Mouse (Mus musculus): ENCODE data around the gene Ttc39b. TPM values are rescaled to one million over a fixed set of nuclear protein-coding genes. Genes with fewer than 3 reads are reported as not detected.

The Ttc39b gene
- polyA plus RNA-seq, 1 experiment: 0.02 TPM

GRCm38 (mm10) chr4:83307686-83308469, 16.2 kb downstream of the Ttc39b start:
- no peak for TF ChIP-seq GATA1 (IDR thresholded peaks at IDR 0.05; ENCODE audit: low read length)

- no peak for TF ChIP-seq GATA1 (IDR thresholded peaks at IDR 0.05; ENCODE audit: low read length)
These were observed 17.2 kb downstream of the Ttc39b start for GRCm38 (mm10) chr4:83306879-83307278.

- TF ChIP-seq GATA1 (IDR thresholded peaks at IDR 0.05; ENCODE audit: low read length): no peak
These were observed 19.0 kb downstream of the Ttc39b start for GRCm38 (mm10) chr4:83305099-83305498.

DNA sequence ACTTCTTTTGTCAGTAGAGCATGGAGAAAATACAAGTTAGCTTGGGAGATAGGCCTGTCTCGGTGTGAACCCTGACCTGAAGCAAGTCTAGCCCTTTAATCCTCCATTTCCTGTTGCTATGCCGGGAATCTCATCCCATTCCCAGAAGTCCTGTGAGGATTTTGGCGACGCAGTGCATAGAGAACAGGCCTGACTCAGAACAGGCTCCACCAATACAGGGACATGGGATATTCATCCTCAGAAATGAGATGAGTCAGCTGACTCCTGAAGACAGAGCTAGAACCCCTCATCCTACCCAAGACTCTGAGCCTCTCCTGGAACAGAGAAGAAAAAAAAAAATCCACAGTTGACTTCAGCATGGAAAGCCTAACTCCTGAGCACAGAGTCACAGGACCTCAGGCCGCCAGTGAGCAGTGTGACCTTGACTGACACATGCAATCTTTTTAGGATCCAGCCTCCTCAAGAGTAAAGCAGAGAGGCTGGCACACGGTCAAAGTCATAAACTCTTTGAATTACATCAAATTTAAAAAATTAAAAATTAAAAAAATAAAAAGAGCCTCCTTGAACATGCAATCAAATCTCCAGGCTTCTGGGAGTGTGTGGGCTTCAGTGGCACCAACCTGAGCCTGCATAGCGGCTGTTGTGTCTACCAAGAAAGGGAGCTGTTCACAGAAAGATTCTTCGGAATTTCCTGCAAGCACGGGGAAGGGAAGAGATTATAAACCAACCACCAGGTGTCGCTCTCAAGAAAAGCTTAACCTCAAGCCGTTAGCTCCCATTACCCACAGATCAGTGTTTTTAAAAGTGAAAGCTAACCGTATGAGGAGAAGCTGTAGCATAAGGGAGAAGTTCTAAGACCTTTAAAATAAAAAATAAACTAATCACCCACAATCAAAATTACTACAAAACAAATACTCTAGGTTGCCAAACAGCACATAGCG, 20.9 kb downstream of the Ttc39b start:
- TF ChIP-seq GATA1 (IDR thresholded peaks at IDR 0.05; ENCODE audit: low read length): no peak

GRCm38 (mm10) chr4:83302123-83302737, 21.8 kb downstream of the Ttc39b start:
- no peak for TF ChIP-seq GATA1 (IDR thresholded peaks at IDR 0.05; ENCODE audit: low read length)

- no peak for TF ChIP-seq GATA1 (IDR thresholded peaks at IDR 0.05; ENCODE audit: low read length)
These were observed 22.3 kb downstream of the Ttc39b start for GRCm38 (mm10) chr4:83301713-83302112.

DNA sequence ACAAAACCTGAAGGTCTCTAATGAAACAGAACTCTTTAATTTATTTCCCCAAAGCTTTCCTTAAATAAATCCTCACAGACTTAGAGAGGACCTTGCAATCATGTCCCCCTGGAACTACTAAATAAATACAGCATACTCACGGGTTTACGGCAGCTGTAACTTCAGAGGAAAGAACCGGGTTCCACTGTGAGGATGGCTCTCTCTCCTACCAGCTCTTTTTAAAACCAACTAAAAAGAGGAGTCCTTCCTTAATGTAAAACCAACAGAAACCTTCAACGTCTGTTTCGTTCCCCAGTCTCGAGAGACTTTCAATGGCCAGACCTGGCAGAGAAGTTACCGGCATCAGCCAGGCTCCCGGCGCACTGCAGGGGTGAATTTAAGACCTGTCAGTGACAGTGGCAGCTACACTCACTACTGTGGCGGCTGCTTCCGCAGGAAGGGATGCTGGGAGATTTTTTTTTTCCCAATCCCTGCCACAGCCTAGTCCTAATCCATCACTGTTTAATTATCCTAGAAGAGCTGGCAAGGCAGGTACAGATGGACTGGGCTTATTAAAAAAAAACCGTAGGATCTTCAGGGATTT, 39.2 kb downstream of the Ttc39b start:
- TF ChIP-seq GATA1 (IDR thresholded peaks at IDR 0.05; ENCODE audit: low read length): no peak

GRCm38 (mm10) chr4:83283973-83284767, 39.9 kb downstream of the Ttc39b start:
- TF ChIP-seq GATA1 (IDR thresholded peaks at IDR 0.05; ENCODE audit: low read length): no peak

DNA sequence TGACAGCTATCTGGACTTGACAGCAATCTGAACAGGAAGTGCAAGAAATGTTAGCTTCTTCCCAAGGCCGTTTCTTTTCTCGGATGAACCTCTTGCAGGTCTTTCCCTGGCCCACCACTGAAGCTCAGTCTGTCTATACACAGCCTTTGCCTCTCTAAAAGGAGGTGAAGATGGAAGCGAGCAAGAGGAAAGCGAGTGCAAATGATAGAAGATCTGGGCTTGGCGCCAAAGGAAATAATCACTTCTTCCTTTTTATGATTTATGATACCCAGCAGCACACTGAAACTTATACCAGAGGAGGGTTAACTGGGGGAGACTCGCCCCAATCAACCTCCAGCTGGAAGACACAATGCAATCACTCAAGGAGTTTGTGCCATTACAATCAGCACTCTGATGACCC, 41.6 kb downstream of the Ttc39b start:
- TF ChIP-seq GATA1 (IDR thresholded peaks at IDR 0.05; ENCODE audit: low read length): no peak

DNA sequence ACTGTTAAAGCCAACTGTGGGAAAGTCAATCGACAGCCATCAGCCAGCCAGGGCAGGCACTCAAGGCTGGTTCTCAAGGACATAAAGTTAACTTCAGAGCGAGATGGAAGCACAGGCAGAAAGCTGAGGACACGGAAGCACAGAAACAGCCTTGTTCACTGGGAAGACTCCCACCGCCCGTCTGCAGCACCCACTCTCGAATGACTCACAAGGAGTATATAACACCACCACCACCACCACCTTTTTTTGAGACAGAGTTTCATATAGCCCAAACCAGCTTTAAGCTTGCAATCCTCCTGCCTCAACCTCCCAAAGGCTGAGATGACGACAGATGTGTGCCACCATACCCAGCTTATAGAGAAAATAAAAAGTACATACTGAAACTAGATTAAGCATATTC, 44.8 kb downstream of the Ttc39b start:
- TF ChIP-seq GATA1 (IDR thresholded peaks at IDR 0.05; ENCODE audit: low read length): no peak

DNA sequence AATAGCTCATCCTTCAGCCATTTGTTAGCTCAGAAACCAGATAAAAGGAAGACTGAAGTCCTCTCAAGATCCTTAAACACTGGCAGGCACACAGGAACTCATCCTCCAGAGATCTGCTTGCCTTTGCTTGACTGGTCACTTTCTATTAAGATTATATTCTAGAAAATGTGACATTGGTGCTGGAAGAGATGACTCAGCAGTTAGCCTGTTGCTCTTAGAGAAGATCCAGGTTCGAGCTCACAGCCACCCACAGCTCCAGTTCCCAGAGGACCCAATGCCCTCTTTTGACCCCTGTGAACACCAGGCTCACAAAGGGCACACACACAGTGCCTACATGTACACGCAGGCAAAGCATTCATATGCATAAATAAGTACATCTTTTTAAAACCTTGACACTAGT, 49.8 kb downstream of the Ttc39b start:
- TF ChIP-seq GATA1 (IDR thresholded peaks at IDR 0.05; ENCODE audit: low read length): no peak

DNA sequence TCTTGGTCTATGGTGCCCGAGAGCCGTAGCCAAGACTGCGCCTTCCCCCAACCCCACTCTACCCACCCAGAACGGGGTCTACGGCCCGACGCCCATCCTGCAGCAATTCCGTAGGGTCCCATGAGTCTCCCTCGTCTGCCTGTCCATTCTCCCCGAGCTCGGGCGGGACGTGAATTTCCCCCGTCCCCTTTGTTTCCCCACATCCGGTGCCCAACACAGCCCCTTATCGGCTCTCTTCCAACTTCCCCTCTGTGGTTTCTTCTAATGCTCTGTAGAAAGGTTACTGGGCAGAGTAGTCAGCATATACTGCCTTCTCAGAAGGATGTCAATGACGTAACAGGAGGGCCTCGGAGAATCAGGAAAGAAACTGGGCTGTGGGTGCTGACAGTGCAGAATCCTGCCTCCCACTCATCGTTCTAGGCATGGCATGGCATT, 50.4 kb downstream of the Ttc39b start:
- no peak for TF ChIP-seq GATA1 (IDR thresholded peaks at IDR 0.05; ENCODE audit: low read length)

GRCm38 (mm10) chr4:83272917-83273615, 51.0 kb downstream of the Ttc39b start:
- no peak for TF ChIP-seq GATA1 (IDR thresholded peaks at IDR 0.05; ENCODE audit: low read length)

GRCm38 (mm10) chr4:83270481-83270880, 53.6 kb downstream of the Ttc39b start:
- TF ChIP-seq GATA1 (IDR thresholded peaks at IDR 0.05; ENCODE audit: low read length): no peak
